Mouse (Mus musculus) heart, embryonic 14.5 days (tissue): ENCODE data around the gene Cfap45. TPM values are rescaled to one million over a fixed set of nuclear protein-coding genes. Genes with fewer than 3 reads are reported as not detected.

Experiments
- ATAC-seq: fragments of 200-750 bp; cut with Nextera tagmentation; 2 replicates; pipeline ENCODE4 v1.8.0; 2017; ENCODE audit warnings: low read depth, moderate TSS enrichment; ENCODE audit not compliant: insufficient number of reproducible peaks, insufficient read depth, low FRiP score
- H3K27ac ChIP-seq, 2 experiments: fragments of 200-500 bp in 1 of 2; fragments of 300-500 bp in 1 of 2; sonication (generic) in 1 of 2; replicated peaks in 1 of 2; 2 replicates each; pipeline ENCODE4 v1.5.1; 2012 to 2014; ENCODE audit warnings: low read depth in 2 of 2, low read length in 2 of 2, control low read depth in 1 of 2, mild to moderate bottlenecking in 1 of 2, mixed read lengths in 1 of 2; ENCODE audit not compliant: control insufficient read depth in 1 of 2, insufficient read depth in 1 of 2
- H3K27me3 ChIP-seq: fragments of 300-500 bp; sonication (generic); 2 replicates; pipeline ENCODE4 v1.6.1; 2014; ENCODE audit warnings: mild to moderate bottlenecking, low read length, control low read depth; ENCODE audit not compliant: control insufficient read depth, insufficient read depth
- H3K36me3 ChIP-seq: fragments of 300-500 bp; sonication (generic); 2 replicates; pipeline ENCODE4 v1.6.1; 2014; ENCODE audit warnings: mild to moderate bottlenecking, control low read depth, low read length, mixed read lengths; ENCODE audit not compliant: control insufficient read depth, insufficient read depth
- H3K4me1 ChIP-seq, 2 experiments: fragments of 200-500 bp in 1 of 2; fragments of 300-500 bp in 1 of 2; sonication (generic) in 1 of 2; 2 replicates each; pipeline ENCODE4 v1.6.1; 2012 to 2014; ENCODE audit warnings: low read length in 2 of 2, control low read depth in 1 of 2, mixed read lengths in 1 of 2; ENCODE audit not compliant: control insufficient read depth in 2 of 2, insufficient read depth in 2 of 2
- H3K4me2 ChIP-seq: fragments of 300-500 bp; sonication (generic); 2 replicates; pipeline ENCODE4 v1.6.1; 2014; ENCODE audit warnings: mild to moderate bottlenecking, low read length
- H3K4me3 ChIP-seq, 2 experiments: fragments of 200-500 bp in 1 of 2; fragments of 300-500 bp in 1 of 2; sonication (generic) in 1 of 2; 2 replicates each; pipeline ENCODE4 v1.5.1; 2012 to 2014; ENCODE audit warnings: low read length in 2 of 2, mild to moderate bottlenecking in 2 of 2, control low read depth in 1 of 2, low read depth in 1 of 2, moderate library complexity in 1 of 2; ENCODE audit not compliant: control insufficient read depth in 1 of 2, insufficient read depth in 1 of 2
- H3K9ac ChIP-seq: fragments of 300-500 bp; sonication (generic); 2 replicates; pipeline ENCODE4 v1.6.1; 2014; ENCODE audit warnings: mild to moderate bottlenecking, low read length
- H3K9me3 ChIP-seq: fragments of 300-500 bp; sonication (generic); 2 replicates; pipeline ENCODE4 v1.6.1; 2016; ENCODE audit warnings: low read length, control low read depth; ENCODE audit not compliant: control insufficient read depth
- WGBS: fragments of 180-500 bp; shearing (Covaris S2); extraction: QIAGEN DNeasy Blood & Tissue Kit; methylation state at CpG from one replicate; pipeline ENCODE4 v1.1.7; 2014; 5-methylcytosine and 5-hydroxymethylcytosine counted together
- polyA plus RNA-seq: library from polyadenylated mRNA; unstranded; fragments of >200 nt; fragmentation: Nextera tagmentation; extraction: Ambion mirVana; gene quantifications from 2 replicates; pipeline ENCODE4 v1.2.1, GENCODE M21; 2014

Cfap45 gene
- polyA plus RNA-seq, 1 experiment from 2014 or later, result 2.6 TPM

DNA sequence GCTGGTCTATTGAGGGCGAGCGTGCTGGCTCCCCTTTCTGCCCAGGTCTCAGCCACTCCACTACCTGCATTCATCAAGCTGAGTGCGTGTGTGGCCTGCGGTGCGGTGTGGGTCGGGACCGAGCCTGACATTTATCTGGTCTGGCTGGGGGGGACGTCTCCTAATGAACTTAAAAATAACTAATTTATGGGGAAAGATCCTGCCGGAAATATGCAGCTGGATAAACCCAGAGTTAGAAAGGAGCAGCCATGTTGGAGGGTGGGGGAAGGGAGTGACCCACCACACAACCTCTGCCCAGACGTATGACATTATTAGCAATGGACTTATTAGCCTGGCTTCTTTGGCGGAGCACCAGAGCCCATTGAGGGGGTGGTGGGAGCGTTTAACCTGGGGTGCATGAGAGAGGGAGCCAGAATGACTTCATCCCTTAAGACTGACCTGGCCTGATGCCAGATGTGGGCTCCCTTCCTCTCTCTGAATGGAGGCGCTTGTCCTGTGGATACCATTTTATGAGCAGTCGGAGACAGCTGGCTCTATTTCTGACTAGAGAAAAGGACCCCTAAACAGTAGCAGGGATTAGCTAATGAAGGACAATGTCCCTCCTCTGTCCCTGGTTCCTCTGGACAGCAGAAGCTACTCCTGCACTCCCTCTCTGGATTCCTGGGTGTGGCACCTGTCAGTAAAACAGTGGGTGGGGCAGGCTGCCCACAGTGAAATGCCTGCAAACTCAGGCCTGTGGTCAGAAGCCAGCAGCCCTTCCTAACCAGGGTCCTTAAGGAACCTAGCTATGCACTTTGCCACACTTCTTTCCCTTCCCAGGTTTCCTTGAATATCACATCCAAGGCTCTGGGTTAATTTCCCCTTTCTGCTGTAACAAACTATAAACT, 17.2 kb upstream of the Cfap45 start:
- H3K36me3 ChIP-seq, result peaks cover 33% of the 10 kb centered on the region
- 27% methylated on average over 14 of the region's 14 CpGs for WGBS
- H3K9ac ChIP-seq, result peak overlapping the region; percentile 90
- H3K4me3 ChIP-seq, result peak overlapping the region; percentile 73 to 90
- H3K4me1 ChIP-seq, result peaks cover 42 to 50% of the 10 kb centered on the region in 2 experiments
- peak overlapping the region; percentile 69 for H3K4me2 ChIP-seq
- peak overlapping the region; percentile 89 to 94 for H3K27ac ChIP-seq
- H3K27me3 ChIP-seq, result no peaks in the 10 kb centered on the region
- ATAC-seq, result no peak
- H3K9me3 ChIP-seq, result no peaks in the 10 kb centered on the region

DNA sequence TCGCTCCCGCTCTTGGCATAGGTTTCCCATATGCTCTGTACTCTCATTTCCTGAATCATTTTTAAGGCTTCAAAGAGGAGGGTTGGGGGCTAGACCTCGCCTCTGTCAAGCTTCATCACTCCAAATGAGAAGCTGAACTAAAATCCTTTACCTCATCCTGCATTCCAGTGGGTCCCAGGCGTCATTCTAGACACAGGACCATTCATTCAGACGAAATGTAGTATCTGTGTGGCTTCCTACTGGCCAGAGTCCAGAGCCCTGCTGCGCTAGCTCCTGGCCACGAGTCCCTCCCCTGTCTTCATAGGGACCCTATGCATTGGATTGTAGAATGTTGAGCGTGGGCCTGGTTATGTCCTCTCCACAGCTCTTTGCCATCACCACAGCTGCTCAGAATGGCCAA, 15.8 kb upstream of the Cfap45 start:
- WGBS, result 68% methylated on average over 8 of the region's 8 CpGs
- Histone ChIP-seq H3K4me1 (peaks cover 40 to 54% of the 10 kb centered on the region in 2 experiments), H3K27me3 (no peaks in the 10 kb centered on the region), H3K9me3 (no peaks in the 10 kb centered on the region), H3K9ac (peak overlapping the region; percentile 27; the same call in 1 of the 2 replicates), H3K4me2 (peak overlapping the region; percentile 69), H3K4me3 (no peak overlapping the region), H3K27ac (peak overlapping the region; percentile 54 to 59; a peak in 3 of 4 replicates), H3K36me3 (peaks cover 40% of the 10 kb centered on the region)
- no peak for ATAC-seq

DNA sequence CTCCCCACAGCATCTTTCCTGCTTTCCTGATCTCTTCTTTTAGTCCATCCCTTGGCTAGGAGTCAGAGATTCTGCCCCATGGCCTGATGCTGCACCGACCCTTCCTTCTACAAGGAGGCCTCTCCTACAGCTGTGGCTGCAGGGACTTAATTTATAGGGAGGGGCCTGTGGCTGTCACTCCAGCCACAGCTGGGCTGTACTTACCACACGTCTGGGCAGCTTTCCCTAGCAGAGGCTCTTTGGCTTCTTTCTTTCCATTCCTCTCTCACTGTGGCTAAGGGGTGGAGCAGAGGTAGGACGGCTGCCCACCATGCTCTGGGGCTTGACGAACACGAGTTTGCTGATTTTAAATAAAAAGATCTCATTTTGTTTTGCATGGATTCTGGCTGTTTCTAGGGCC, 13.6 kb upstream of the Cfap45 start:
- H3K36me3 ChIP-seq, result peaks cover 40% of the 10 kb centered on the region
- no peak for ATAC-seq
- H3K9me3 ChIP-seq, result no peaks in the 10 kb centered on the region
- H3K27ac ChIP-seq, result 0 out of 4 replicates have a peak overlapping the region, but pooled peaks of 1 of the 2 experiments have one; percentile 37
- H3K4me3 ChIP-seq, result no peak overlapping the region
- H3K27me3 ChIP-seq, result no peaks in the 10 kb centered on the region
- peaks cover 41 to 55% of the 10 kb centered on the region in 2 experiments for H3K4me1 ChIP-seq
- 47% methylated on average over 5 of the region's 5 CpGs for WGBS
- no peak overlapping the region for H3K4me2 ChIP-seq
- H3K9ac ChIP-seq, result no peak overlapping the region

DNA sequence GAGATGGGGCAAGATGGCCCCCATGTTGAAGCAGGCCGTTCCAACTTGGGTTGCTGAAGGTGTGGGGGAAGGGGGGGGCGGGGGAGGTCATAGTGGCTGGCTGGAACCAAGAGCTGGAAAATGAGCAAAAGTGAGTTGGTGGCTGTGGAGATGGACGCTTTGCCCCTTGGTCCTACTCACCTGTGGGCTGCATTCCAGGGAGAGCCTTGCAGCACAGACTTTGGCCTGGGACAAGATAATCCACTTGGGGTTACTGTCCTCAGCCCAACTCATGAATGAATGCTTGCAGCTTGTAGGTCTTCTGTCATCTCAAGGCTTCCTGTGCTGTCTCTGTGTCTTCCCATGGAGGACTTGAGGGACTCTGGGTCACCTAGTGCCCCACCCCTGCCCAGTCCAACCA, 12.9 kb upstream of the Cfap45 start:
- H3K27ac ChIP-seq, result peak overlapping the region; percentile 31 to 37; a peak in 3 of 4 replicates
- no peaks in the 10 kb centered on the region for H3K27me3 ChIP-seq
- peaks cover 40% of the 10 kb centered on the region for H3K36me3 ChIP-seq
- no peak overlapping the region for H3K4me2 ChIP-seq
- H3K4me1 ChIP-seq, result peaks cover 37 to 53% of the 10 kb centered on the region in 2 experiments
- ATAC-seq, result 0 out of 2 replicates have a peak, but pooled peaks have one; percentile 5
- H3K9ac ChIP-seq, result no peak overlapping the region
- H3K9me3 ChIP-seq, result no peaks in the 10 kb centered on the region
- 74% methylated on average over 3 of the region's 3 CpGs for WGBS
- no peak overlapping the region for H3K4me3 ChIP-seq

DNA sequence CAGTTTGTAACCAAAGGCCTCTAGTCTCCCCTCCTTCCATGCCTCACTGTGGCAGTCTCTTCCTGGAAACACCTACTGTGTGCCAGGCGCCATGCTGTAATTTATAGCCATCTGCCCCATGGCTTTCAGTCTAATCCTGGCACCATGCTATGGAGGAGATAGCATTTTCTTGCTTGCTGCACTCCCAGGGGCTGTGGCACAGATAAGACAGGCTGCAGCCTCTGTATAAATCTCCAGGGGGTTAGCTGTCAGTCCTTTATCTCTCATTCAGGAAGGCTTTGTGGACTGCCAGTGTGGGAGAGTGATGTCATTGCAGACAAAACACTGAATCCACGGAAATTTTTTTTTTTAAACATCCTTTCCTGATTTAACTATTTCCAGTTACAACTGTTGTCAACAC, 12.4 kb upstream of the Cfap45 start:
- Histone ChIP-seq H3K4me1 (peaks cover 36 to 53% of the 10 kb centered on the region in 2 experiments), H3K36me3 (peaks cover 40% of the 10 kb centered on the region), H3K4me3 (no peak overlapping the region), H3K27me3 (no peaks in the 10 kb centered on the region), H3K9me3 (no peaks in the 10 kb centered on the region), H3K9ac (no peak overlapping the region), H3K4me2 (no peak overlapping the region), H3K27ac (peak overlapping the region; percentile 31 to 59; a peak in 3 of 4 replicates)
- WGBS, result 22% methylated on average over 2 of the region's 2 CpGs
- ATAC-seq, result peak; percentile 40; the same call in 1 of the 2 replicates

DNA sequence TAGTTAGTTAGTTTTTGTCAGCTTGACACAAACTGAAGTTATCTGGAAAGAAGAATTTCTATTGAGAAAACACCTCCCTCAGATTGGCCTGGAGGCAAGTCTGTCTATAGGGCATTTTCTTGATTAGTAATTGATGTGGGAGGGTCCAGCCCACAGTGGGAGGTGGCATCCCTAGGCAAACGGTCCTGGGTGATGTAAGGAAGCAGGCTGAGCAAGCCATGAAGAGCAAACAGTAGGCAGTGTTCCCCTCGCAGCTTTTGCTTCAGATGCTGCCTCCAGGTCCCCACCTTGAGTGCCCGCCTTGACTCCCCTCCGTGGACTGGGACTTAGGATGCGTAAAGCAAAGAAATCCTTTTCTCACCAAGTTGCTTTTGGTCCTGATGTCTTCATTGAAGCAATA, 11.4 kb upstream of the Cfap45 start:
- no peaks in the 10 kb centered on the region for H3K27me3 ChIP-seq
- no peak overlapping the region for H3K4me3 ChIP-seq
- H3K27ac ChIP-seq, result 0 out of 4 replicates have a peak overlapping the region, but pooled peaks of 1 of the 2 experiments have one; percentile 59
- 73% methylated on average over 5 of the region's 5 CpGs for WGBS
- peaks cover 40% of the 10 kb centered on the region for H3K36me3 ChIP-seq
- no peak for ATAC-seq
- no peaks in the 10 kb centered on the region for H3K9me3 ChIP-seq
- H3K9ac ChIP-seq, result no peak overlapping the region
- H3K4me1 ChIP-seq, result peaks cover 38 to 51% of the 10 kb centered on the region in 2 experiments
- no peak overlapping the region for H3K4me2 ChIP-seq

DNA sequence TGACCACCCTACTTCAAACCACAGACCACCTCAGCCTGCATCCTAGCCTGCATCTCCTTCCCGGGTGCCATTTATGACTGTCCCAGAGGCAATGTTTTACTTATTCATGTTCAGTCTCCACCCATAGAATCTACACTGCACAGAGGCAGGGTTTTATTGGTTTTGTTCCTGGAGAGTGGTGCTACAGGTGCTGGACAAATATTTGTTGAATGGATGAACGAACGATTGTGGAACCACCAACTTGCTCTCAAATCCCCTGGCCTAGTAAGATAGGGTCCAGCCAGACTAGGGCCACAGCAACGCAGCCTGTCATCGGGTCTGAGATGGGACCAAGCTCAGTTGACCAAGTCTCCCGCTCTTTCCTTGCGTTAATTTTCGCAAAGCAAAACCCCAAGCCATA, 10.6 kb upstream of the Cfap45 start:
- H3K27ac ChIP-seq, result 0 out of 4 replicates have a peak overlapping the region, but pooled peaks of 1 of the 2 experiments have one; percentile 24
- H3K27me3 ChIP-seq, result no peaks in the 10 kb centered on the region
- no peak for ATAC-seq
- H3K36me3 ChIP-seq, result peaks cover 38% of the 10 kb centered on the region
- no peak overlapping the region for H3K4me2 ChIP-seq
- H3K4me3 ChIP-seq, result no peak overlapping the region
- WGBS, result 40% methylated on average over 8 of the region's 8 CpGs
- H3K4me1 ChIP-seq, result peaks cover 35 to 49% of the 10 kb centered on the region in 2 experiments
- no peak overlapping the region for H3K9ac ChIP-seq
- H3K9me3 ChIP-seq, result no peaks in the 10 kb centered on the region
